Mouse (Mus musculus): ENCODE measurements around the gene Rhox7b. TPM values are rescaled to one million over a fixed set of nuclear protein-coding genes. Genes with fewer than 3 reads are reported as not detected.

Rhox7b gene
- polyA plus RNA-seq (2015; fragmentation: Nextera tagmentation; extraction: Ambion mirVana): not detected in 2 replicates

GRCm38 (mm10) chrX:37897132-37897531 lies at the start of gene Rhox7b:
Gene Rhox7b (minus strand): TSS chrX:37897232.

DNA sequence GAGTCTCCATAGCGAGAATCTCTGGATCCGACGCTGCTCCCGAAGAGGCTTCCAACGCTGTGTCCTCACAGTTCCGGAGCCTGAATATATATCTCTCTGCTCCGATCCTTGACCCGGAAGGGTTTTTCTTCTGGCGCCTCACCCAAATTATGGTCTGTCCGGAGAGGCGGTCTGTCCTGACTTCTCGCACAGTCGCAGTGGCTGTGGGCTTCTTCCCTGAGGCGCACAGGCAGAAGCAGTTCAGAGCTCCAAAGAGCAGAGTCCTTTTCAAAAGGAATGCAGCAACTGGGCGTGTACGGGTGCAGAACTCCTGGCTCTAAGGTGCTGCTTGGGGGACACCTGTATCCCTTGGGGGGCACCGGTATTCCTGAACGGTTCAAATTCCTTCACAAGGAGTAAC lies 4.6 kb upstream of the Rhox7b start, which contains the start of gene Rhox9:
Gene Rhox9, minus strand, starts transcription at position 101 of the 400 bp plus-strand sequence.

GRCm38 (mm10) chrX:37878844-37879243 lies 18.2 kb downstream of the Rhox7b start, which contains the start of gene Rhox8:
Gene Rhox8 (minus strand): TSS chrX:37878944.

Other genes starting within 250 kb of the Rhox7b start
- gene Rhox4g, start 245.9 kb downstream of the Rhox7b start, polyA plus RNA-seq (2015; fragmentation: Nextera tagmentation; extraction: Ambion mirVana): not detected in 2 replicates
- gene Rhox3h, start 228.5 kb downstream of the Rhox7b start, polyA plus RNA-seq (2015; fragmentation: Nextera tagmentation; extraction: Ambion mirVana): not detected in 2 replicates
- not detected in 2 replicates for gene Rhox2h, start 224.0 kb downstream of the Rhox7b start, polyA plus RNA-seq (2015; fragmentation: Nextera tagmentation; extraction: Ambion mirVana)
- 0.39 TPM in 1 of 2 replicates, not detected in the other for gene Rhox5, start 92.4 kb downstream of the Rhox7b start, polyA plus RNA-seq (2015; fragmentation: Nextera tagmentation; extraction: Ambion mirVana)
- gene Rhox6, start 70.3 kb downstream of the Rhox7b start, polyA plus RNA-seq (2015; fragmentation: Nextera tagmentation; extraction: Ambion mirVana): 0.18 TPM in 1 of 2 replicates, not detected in the other
- gene Rhox7a, start 65.5 kb downstream of the Rhox7b start, polyA plus RNA-seq (2015; fragmentation: Nextera tagmentation; extraction: Ambion mirVana): not detected in 2 replicates
- 0.18 TPM in 1 of 2 replicates, not detected in the other for gene Rhox8, start 18.3 kb downstream of the Rhox7b start, polyA plus RNA-seq (2015; fragmentation: Nextera tagmentation; extraction: Ambion mirVana)
- gene Rhox9, start 4.5 kb upstream of the Rhox7b start, polyA plus RNA-seq (2015; fragmentation: Nextera tagmentation; extraction: Ambion mirVana): not detected in 2 replicates
- gene Btg1-ps1, start 121.6 kb upstream of the Rhox7b start, polyA plus RNA-seq (2015; fragmentation: Nextera tagmentation; extraction: Ambion mirVana): not detected in 2 replicates
- gene Btg1-ps2, start 145.9 kb upstream of the Rhox7b start, polyA plus RNA-seq (2015; fragmentation: Nextera tagmentation; extraction: Ambion mirVana): 0.14 TPM in 1 of 2 replicates, not detected in the other
- gene Rhox10, start 169.2 kb upstream of the Rhox7b start, polyA plus RNA-seq (2015; fragmentation: Nextera tagmentation; extraction: Ambion mirVana): 0.25 TPM in 1 of 2 replicates, not detected in the other
- not detected in 2 replicates for gene Rhox11, start 187.9 kb upstream of the Rhox7b start, polyA plus RNA-seq (2015; fragmentation: Nextera tagmentation; extraction: Ambion mirVana)
- gene Rhox12, start 213.7 kb upstream of the Rhox7b start, polyA plus RNA-seq (2015; fragmentation: Nextera tagmentation; extraction: Ambion mirVana): not detected in 2 replicates
- not detected in 2 replicates for gene Rhox13, start 224.0 kb upstream of the Rhox7b start, polyA plus RNA-seq (2015; fragmentation: Nextera tagmentation; extraction: Ambion mirVana)